Mouse (Mus musculus): ENCODE measurements around the gene Lsamp.
A peak's percentile ranks its signal among the peaks of the same experiment; 100 is the strongest.

Lsamp gene

DNA sequence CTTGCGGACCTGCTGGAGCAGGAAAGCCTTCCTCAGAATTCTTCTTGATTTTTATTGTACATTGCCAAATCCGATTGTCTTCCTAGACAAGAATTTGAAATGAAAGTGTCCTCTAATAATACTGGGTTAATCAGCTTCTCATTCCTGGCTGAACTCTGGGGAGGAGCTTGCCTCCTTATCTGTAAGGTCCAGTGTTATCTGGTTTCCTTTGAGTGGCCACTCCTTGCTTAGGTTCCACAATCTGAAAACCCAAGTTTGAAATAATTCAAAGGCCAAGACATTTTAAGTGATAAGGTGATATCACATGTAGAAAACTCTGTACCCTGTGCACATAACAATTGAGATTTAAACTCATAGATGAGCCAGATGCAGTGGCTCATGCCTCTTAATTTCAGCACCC, 975.0 kb downstream of the Lsamp start:
- DNase-seq (ENCODE audit: low spot score): no peak

DNA sequence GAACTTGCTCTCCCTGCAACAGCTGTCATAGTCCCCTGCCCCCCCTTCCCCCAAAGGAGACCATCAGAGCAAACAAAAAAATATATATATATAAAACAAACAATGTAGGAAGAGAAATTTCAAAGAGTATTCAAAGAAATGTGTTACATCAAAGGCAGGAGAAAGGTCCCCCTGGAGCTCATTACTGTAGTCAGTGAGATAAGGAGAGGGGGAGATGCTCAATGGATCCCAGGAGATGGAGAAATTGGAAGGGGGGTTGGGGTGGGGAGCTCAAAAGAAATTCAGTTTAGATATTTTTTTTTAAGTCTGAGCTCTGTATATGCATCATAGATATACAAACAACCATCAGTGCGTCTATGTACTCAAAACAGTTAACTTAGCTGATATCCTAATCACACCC, 976.4 kb downstream of the Lsamp start:
- no peak for DNase-seq (ENCODE audit: low spot score)

DNA sequence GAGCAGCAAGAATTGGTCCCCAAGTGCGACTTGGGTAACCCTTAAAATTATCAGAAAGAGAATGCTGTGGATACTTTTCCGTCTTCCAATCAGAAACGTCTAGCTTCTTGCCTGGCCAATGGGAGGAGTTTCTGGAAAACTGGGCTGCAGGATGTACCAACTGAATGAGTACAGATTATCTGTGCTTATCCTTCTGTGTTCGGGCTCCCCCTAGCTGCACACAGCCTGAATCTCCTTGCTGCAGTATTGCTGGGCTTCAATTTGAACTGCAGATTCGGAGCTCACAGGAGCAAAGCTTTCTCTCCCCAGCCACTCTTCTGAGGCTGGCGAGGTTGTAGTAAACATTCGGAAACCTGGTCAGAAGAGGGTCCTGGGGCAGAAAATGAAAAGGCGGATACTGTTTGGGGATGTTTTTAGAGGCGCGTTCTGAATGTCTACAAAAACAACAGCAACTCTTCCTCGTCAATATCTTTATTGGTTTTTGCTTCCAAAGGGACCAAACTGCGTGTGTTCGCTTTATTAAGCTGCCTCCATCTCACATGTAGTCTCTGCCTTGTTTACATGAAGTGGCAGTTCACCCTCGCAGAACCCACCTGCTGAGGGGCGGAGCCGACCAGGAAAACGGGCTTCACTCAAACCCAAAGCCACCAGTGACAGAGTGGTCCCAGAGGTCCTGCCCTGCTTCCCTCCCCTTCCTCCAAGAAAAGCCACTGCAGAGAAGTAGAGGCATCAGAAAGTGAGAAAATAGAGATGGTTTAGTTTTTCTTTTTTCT, 984.1 kb downstream of the Lsamp start:
- peak; percentile 87 for DNase-seq (ENCODE audit: low spot score)

DNA sequence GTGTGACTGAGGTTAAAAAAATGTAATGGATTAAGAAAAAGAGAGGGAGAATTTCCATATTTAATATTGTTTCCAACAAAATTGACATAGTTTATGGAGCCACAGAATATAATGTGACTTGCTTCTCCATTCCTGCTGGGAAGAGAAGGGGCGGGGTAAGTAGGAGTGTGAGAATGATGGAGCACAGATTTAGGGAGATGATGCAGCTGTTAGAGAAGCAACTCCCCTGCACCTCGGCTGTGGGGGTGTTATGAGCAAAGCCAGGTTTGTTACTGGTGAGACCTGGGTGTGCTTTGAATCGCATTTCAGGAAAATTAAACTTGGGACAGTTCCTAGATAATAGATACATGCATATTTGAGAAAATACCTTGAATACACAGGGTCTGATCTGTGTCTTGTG, 987.2 kb downstream of the Lsamp start:
- DNase-seq (ENCODE audit: low spot score): no peak

DNA sequence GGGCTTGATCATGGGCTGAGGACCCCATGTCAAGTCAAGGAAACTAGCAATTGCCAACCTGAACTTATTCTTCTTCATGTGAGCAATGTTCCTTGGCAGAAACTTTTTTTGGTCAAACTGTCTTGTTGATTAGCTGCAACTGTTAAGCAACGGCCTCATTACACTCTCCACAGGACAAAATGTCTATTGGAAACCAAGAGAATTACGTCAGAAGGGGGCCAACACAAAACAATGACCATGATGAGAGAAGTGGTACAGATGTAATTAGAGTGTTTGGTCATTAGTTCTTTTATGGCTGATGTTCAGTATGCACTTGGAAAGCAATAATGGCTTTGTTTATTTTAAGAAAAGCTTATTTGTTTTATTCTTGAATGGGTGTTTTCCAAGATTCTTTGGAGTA, 989.9 kb downstream of the Lsamp start:
- DNase-seq (ENCODE audit: low spot score): no peak

DNA sequence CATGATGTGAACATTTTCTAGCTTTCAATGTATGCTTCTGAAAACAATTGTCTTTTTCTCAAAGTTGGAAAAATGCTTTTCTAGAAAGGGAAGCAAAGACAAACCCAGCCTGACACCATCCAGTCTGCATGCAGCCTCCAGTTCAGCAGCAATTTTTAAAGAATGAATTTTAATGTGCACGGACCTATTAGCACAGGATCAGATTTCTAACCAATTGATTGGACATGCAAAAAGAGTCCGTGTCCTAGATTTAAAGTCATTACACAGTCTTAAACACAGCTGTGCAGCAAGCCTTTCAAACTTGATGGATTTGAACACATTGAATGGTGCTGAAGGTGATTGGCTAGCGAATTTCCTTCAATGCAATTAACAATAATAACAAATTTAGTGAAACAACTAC, 998.9 kb downstream of the Lsamp start:
- DNase-seq (ENCODE audit: low spot score): no peak

DNA sequence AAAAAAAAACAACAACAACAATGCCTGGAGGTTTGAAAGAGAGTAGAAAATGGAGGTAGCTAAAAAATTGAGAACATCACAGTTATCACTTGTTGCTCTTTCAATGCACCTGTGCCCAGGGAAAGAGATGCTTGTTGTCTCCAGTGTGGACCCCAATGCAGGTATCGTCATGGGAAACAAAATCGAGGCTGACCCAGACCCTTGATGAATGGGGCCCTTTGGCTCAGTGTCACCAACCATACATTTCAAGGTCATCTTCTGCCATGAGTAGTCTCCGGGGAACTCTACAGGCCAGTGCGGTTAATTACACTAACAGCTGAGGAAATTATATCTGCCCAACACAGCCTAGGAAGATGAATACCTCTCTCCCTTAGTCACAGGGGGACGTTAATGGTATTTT, 1023.4 kb downstream of the Lsamp start:
- DNase-seq (ENCODE audit: low spot score): no peak

DNA sequence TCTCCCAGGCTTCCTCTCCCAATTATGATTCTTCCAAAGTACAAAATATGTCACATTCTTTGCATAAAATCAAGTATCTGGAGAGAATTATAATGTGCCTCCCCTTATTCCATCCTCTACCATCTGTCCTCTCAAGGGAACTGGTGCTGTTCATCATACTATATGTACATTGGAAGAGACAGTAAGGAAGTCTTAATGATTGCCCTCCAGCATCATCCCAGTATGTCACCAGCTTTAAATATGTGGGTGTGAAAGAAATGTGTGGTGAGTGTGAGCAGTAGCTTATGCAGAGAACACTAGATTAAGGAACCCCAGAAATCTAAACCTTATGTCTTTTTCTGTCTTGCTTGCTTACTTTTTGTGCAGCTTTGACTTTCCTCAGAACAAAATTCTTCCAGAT, 1050.6 kb downstream of the Lsamp start:
- DNase-seq (ENCODE audit: low spot score): no peak

DNA sequence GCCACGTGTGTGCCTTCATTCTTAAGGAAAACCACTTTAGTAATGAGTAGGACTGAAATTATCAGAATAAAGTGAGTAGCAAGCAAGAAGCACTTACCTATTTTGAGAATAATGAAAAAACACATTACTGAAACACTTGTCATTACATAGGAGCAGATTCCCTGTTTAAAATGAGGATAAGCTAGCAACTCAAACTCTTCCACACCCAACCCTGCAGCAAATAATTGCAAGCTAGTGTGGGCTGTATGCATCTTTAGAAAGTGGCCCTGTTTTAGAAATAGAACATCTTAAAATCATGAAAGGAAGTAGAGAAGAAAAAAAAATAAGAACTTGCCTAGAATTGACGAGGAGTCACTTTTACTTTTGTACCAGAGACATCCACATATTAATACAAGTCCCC, 1057.5 kb downstream of the Lsamp start:
- DNase-seq (ENCODE audit: low spot score): no peak

DNA sequence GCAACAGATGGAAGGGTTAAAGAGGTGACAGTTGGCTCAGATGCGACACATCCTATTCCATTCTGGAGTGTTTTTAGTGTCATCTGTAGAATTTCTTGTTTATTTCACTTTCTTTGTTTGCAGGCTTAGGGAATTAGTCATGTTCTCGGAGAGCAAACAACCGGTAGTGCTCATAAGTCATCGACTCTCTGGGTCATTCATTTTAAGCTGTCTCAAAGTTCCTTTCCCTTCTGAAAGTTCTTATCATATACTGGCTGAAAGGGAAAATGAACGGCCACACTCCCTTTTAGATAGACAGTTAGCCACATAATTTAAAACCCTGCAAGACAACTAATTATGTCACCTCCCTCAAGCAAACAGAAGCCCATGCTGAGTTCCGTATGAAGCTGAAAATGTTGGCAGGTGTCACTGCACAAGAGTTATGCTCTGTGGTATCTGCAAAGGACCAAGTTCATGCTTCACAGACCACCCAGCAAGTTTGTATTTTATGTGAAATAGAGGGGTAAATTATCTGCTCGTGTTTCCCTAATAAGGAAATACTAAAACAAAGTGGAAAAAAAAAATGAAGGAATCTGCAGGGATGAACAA, 1079.2 kb downstream of the Lsamp start:
- no peak for DNase-seq (ENCODE audit: low spot score)

DNA sequence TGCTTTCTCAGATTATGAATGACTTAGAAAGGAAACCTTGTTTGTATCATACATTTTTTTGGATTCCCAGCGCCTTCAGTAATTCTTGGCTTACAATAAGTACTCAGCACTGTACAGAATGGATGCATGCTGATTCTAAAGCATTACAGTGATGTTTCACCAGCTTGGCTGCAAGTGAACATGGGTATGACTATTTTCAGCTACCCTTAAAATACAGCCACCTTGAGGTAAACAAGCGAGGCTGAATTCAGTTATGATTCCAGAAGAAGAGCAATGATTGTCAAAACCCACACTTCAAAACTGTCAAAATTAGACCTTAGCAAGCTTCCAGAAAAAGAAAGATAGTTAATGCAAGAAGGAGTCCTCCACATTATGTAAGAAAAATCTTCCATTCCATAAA, 1089.3 kb downstream of the Lsamp start:
- DNase-seq (ENCODE audit: low spot score): no peak

DNA sequence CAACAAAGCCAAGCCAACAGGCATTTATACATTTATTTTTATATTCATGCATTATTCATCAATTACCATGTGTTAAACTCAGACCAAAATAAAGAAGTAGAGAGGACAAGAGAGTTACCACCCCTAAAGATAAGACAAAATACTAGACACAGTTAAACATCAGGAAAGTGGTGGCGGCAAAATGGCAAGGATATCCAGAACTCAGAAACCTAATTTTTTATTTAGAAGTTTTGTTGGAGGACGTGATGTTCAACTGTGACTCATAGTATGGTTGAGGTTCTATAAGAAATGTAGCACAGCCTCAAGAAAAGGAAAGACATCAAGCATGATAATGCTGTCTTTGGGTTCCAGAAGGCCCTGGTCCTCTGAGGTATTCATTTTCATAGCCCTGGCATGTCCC, 1104.5 kb downstream of the Lsamp start:
- no peak for DNase-seq (ENCODE audit: low spot score)

DNA sequence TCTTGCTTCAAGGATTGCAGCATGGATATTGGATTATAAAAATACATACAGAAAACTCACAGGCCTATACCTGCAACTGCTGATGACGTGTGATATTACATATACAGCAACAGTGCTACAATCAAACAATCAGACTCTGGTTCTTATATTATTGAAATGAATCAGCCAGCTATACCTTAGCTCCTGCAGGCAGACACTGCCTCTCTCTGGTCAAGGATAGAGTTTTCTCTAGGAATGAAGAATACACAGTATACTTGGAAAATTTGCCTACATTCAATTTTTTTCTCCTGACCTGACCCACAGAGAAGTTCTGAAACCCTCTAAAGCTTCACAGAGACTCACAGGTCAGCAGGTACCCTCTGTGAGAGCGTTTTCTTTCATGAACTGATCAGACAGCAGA, 1105.9 kb downstream of the Lsamp start:
- DNase-seq (ENCODE audit: low spot score): no peak

DNA sequence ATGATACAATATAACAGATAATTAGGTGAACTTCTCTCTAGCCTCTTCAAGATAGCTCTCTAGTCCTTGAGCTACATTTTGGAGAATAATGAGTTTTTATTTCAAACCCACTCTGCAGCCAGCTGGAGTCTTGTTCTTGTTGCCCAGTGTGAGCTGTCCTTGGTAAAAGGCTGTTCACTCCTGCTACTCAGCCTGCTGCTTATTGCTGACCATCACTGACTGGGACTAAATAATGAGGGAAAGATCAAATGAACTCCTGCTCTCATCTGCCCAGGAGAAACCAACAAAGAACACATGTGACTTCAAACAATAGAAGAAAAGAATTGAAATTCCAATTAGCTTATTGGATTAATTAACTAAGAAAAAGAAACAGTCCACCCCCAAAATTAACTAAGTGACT, 1107.1 kb downstream of the Lsamp start:
- no peak for DNase-seq (ENCODE audit: low spot score)

DNA sequence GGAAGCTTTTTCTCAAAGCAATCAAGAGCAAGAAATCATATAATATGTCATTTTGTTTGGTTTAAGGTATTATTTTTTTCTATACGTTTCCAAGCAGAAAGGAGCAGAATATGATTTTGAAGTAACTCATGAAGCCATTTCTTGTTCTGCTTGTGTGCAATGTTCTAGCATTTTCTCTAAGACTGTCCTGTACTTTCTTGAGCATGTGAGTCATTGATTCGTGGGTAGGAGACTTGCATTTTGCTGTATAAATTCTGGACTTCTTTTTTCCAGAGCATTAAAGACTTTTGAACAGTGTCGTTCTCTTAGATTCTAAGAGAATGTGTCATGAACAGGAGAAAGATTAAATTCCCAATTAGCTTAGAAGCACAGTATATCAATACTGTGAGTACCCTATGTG, 1118.6 kb downstream of the Lsamp start:
- no peak for DNase-seq (ENCODE audit: low spot score)

DNA sequence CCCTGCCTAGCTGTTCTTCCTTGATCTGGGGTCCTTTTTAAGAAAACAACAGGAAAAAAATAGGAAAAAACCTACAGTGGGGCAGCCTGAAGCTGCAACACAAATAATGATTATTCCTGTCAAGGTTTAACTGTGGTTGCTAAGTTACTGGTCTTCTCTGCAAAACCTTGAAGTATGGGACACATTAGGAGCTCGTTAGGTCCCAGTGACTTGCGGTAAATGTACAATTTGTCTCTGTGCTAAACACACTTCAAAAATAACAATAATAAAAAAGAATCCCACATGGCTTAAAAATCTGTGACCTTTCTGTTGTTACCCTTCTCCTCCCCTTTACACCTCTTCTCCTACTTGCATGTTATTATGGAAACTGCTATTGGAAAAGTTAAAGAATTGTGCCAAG, 1140.2 kb downstream of the Lsamp start:
- DNase-seq (ENCODE audit: low spot score): no peak

DNA sequence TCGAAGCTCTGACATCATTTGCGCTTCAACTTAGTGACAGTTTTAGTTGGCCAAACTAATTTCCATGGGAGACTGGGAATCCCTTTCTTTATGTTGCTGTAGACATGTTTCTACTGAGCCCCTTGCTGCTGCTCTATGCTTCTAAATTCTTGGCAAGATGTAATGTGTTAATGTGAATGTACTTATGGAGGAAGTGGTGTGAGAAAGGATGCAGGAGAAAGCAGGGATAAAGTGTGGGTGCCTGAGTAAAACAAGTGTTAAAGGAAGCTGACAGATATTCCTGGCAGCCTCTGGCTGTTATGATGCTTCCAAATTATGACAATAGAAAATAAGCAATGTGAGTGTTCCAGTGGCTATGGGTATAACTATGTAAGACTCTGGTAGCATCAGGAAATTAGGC, 1140.9 kb downstream of the Lsamp start:
- DNase-seq (ENCODE audit: low spot score): no peak

DNA sequence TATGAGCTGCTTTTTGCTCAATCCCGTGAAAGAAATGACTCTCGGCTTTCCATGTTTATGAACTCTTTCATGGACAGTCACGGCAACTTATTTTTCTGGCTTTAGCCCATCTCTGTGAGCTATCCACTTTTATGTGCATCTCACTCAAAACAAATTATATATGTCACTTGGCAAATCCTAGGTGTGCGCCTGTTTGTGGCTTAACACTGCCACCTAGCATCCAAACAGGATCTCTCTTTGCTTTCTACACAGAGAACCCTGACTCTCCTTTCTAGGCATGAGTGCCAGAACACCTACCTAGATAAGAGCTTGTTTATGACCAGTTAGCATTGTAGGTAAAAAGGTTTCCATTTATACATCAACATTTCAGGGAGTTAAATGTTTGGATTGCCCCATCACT, 1146.9 kb downstream of the Lsamp start:
- DNase-seq (ENCODE audit: low spot score): no peak

DNA sequence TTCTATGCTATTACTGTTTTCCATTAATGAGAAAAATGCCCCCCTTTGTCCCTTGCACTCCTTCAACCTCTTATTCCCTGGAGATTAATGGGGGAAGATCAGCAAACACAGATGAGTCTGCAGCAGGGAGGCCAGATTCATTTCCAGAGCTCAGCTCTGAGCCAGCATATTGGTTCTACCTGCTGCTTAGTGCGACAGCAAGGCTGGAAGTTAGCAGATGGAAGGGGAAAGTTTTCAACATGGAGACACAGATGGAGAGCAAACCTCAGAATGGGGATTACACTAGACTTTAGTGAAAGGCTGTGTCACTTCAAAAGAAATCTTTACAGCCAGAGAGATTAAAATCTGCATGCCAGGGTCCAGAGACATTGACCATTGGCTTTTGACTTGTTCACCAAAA, 1188.7 kb downstream of the Lsamp start:
- DNase-seq (ENCODE audit: low spot score): no peak

DNA sequence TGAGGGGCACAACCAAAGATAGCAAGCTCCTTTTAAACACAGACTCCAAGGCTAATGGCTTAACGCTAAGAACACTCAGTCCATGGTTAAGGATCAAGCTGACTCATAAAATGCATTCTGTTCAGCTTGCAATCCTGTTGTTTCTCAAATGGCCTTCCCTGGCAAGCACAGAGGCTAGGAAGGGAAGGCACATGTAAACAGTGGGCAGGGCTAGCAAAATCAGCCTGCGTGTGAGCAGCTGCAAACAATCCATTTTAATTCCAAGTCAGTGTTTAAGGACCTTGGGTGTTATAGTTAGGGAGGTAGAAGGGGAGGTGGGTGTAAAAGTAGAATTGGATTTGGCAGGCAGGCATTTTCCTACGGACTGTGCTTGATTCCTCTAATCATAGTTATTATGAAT, 1195.4 kb downstream of the Lsamp start:
- DNase-seq (ENCODE audit: low spot score): no peak

DNA sequence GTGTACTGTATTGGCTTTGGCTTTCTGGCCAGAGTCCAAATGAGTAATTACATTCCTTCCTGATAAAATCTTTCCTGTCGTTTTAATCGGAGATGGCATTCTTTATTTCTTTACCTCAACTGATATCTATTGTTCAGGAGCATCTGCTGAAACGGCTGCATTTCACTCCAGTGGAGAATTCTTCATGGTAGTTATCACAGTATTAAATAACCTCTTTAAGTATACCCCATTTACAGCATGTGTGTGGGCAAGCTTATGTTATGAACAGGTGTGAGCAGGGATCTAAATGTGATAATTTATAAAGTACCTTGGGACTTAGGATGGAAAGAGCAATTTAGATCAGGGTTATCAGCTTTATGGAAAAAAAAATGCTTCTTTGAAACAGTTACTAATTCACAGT, 1196.7 kb downstream of the Lsamp start:
- DNase-seq (ENCODE audit: low spot score): no peak

DNA sequence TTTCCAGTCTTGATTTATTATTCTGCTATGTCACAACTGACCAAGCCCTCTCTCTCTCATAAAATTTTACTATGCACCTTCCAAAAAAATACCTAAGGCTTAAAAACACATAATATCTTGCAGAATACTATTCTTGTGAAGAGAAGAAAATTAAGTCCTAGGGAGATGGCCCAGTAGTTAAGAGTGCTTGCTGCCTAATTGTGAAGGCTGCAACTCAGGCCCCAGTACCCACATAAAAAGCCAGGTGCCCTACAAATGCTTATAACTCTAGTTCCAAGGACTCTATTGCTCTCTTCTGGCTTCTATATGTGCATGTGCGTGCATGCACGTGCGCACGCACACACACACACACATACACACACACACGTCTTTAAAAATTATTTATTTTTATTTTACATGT, 1225.9 kb downstream of the Lsamp start:
- DNase-seq (ENCODE audit: low spot score): no peak

DNA sequence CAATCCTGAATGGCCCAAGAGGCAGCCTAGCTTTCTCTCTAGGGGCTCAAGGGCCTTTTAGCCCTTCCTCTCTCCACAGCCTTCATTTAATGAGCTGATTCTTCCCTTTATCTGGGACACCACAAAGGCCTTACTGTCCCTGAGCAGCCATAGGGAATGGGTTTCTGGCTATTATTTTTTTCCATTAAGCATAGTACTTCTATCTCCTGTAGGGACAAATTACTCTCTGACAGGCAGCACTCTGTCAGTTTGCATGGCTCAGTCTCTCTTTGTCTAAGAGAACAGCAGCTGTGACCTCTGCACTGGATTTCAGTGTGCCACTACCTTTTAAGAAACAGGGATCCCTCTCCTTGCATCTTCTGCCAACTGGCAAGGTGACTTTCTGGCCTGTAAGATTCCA, 1251.7 kb downstream of the Lsamp start:
- no peak for DNase-seq (ENCODE audit: low spot score)

DNA sequence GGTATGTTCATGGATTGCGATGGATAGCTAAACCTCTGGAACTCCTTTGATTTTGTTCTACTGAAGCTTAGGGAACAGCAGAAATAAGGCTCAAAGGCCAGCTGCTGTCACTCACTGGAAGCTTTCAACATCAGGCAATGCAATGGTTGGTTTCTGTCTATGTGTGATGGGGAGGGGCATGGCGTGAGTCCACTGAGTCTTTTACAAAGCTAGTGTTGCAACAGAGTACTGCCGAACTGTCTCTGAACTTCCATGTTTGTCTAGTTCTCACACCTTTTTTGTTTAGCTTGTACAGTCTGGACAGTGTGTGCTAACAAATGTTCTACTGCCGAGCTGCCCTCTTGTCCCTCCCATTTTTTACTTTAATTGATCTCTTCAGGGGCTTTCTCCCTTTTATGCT, 1258.7 kb downstream of the Lsamp start:
- no peak for DNase-seq (ENCODE audit: low spot score)

All from testis, postnatal 10 days (tissue).